Mouse (Mus musculus) intestine, embryonic 14.5 days (tissue): Measurements from ENCODE around the gene Fbxl16. TPM values are rescaled to one million over a fixed set of nuclear protein-coding genes. Genes with fewer than 3 reads are reported as not detected.

Source experiments
- ATAC-seq: fragments of 200-750 bp; cut with Nextera tagmentation; replicated peaks from 2 replicates; pipeline ENCODE4 v1.8.0; 2017; ENCODE audit warnings: low read depth, moderate number of reproducible peaks, moderate TSS enrichment, moderate library complexity; ENCODE audit not compliant: low FRiP score, low TSS enrichment
- DNase-seq: peaks from one replicate; pipeline ENCODE4 v3.0.0-alpha.2; 2018; ENCODE audit warnings: low spot score
- H3K27ac ChIP-seq: fragments of 300-500 bp; sonication (generic); 2 replicates; pipeline ENCODE4 v1.5.1; 2014; ENCODE audit warnings: low read depth, mild to moderate bottlenecking, control low read depth
- H3K27me3 ChIP-seq: fragments of 300-500 bp; sonication (generic); replicated peaks from 2 replicates; pipeline ENCODE4 v1.6.1; 2014; ENCODE audit warnings: low read length, control low read depth; ENCODE audit not compliant: control insufficient read depth, insufficient read depth
- H3K36me3 ChIP-seq: fragments of 300-500 bp; sonication (generic); 2 replicates; pipeline ENCODE4 v1.6.1; 2014; ENCODE audit warnings: low read length, control low read depth; ENCODE audit not compliant: control insufficient read depth, insufficient read depth
- H3K4me1 ChIP-seq: fragments of 300-500 bp; sonication (generic); replicated peaks from 2 replicates; pipeline ENCODE4 v1.6.1; 2014; ENCODE audit warnings: low read length, control low read depth, mixed read lengths; ENCODE audit not compliant: control insufficient read depth, insufficient read depth
- H3K4me2 ChIP-seq: fragments of 300-500 bp; sonication (generic); 2 replicates; pipeline ENCODE4 v1.6.1; 2014; ENCODE audit warnings: low read length
- H3K4me3 ChIP-seq: fragments of 300-500 bp; sonication (generic); 2 replicates; pipeline ENCODE4 v1.5.1; 2014; ENCODE audit warnings: low read depth, low read length, control low read depth, mixed read lengths
- H3K9ac ChIP-seq: fragments of 300-500 bp; sonication (generic); 2 replicates; pipeline ENCODE4 v1.6.1; 2014; ENCODE audit warnings: mild to moderate bottlenecking, low read length
- H3K9me3 ChIP-seq: fragments of 300-500 bp; sonication (generic); 2 replicates; pipeline ENCODE4 v1.6.1; 2016; ENCODE audit warnings: low read length, control low read depth; ENCODE audit not compliant: control insufficient read depth
- WGBS: fragments of 180-500 bp; shearing (Covaris S2); extraction: QIAGEN DNeasy Blood & Tissue Kit; methylation state at CpG from one replicate; pipeline ENCODE4 v1.1.7; 2014; 5-methylcytosine and 5-hydroxymethylcytosine counted together
- polyA plus RNA-seq: library from polyadenylated mRNA; unstranded; fragments of >200 nt; fragmentation: Nextera tagmentation; extraction: Ambion mirVana; gene quantifications from 2 replicates; pipeline ENCODE4 v1.2.1, GENCODE M21; 2014

Gene Fbxl16
- polyA plus RNA-seq, 1 experiment from 2014 or later: 3.9 TPM

GRCm38 (mm10) chr17:25860832-25861703, 52.2 kb downstream of the Fbxl16 start, which contains the start of gene Wdr90:
Gene Wdr90, minus strand, starts transcription at chr17:25861501.
- peak within 1 kb of the TSS; percentile 83 for H3K27ac ChIP-seq
- peak; percentile 86 for DNase-seq
- H3K9ac ChIP-seq: peak within 1 kb of the TSS; percentile 75
- H3K4me3 ChIP-seq: peak within 1 kb of the TSS; percentile 63
- no peaks in the 10 kb centered on the region for H3K9me3 ChIP-seq
- H3K36me3 ChIP-seq: no peaks in the 10 kb centered on the region; the same call in 1 of the 2 replicates
- no peaks in the 10 kb centered on the region for H3K27me3 ChIP-seq
- peak within 1 kb of the TSS; percentile 75 for H3K4me2 ChIP-seq
- ATAC-seq: peak; percentile 93
- 4% methylated on average over 64 of the region's 65 CpGs for WGBS
- peaks cover 9% of the 10 kb centered on the region for H3K4me1 ChIP-seq

DNA sequence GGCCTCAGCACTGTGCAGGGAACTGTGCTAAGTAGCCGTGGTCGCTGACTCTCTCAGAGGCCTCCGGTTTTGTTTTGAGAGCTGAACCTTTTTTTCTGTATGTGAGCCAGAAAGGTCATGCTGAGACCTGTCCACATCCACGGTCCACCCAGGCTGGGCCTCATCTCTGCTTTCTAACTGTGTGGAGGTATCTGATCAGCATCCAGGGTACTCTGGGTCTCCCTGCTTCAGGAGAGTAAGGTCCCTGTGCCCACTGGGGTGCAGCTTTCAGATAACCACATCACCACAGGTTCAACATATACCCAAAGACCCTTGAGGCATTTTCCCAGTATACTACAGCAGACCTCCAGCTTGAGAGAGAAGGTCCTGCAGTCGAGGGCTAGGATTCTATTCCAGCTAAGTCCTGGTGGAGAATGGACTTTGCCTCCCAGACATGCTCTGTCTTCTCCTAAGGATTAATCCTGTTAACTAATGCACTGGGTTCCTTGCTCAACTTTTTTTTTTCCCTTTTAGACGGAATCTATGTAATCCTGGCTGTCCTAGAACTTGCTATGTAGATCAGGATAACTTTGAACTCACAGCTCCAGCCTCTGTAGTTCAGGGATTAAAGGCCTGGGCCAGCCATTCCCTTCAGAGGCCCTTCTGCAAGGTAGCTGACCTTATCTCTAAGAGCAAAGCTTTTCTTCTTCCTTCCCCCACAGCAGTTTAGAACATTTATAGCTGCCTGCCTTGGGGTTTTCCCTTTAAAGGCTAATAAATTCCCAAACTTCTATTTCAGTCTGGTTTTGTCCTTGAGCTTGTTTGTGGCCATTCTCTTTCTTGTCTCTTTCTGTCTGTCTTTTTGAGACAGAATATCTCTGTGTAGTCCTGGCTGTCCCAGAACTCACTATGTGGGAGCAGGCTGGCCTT, 53.1 kb downstream of the Fbxl16 start:
- Histone ChIP-seq H3K9ac (peak overlapping the region; percentile 75), H3K4me1 (peaks cover 9% of the 10 kb centered on the region), H3K4me2 (peak overlapping the region; percentile 75), H3K27me3 (no peaks in the 10 kb centered on the region), H3K36me3 (no peaks in the 10 kb centered on the region; the same call in 1 of the 2 replicates), H3K4me3 (peak overlapping the region; percentile 63), H3K9me3 (no peaks in the 10 kb centered on the region), H3K27ac (peak overlapping the region; percentile 83)
- WGBS: 11% methylated on average over 6 of the region's 6 CpGs
- DNase-seq (no peak), ATAC-seq (no peak)

GRCm38 (mm10) chr17:25863681-25864080, 54.8 kb downstream of the Fbxl16 start:
- H3K4me1 ChIP-seq: peaks cover 16% of the 10 kb centered on the region
- no peak overlapping the region for H3K4me2 ChIP-seq
- H3K27me3 ChIP-seq: no peaks in the 10 kb centered on the region
- H3K4me3 ChIP-seq: no peak overlapping the region
- H3K9ac ChIP-seq: no peak overlapping the region
- no peaks in the 10 kb centered on the region for H3K36me3 ChIP-seq
- H3K27ac ChIP-seq: no peak overlapping the region
- ATAC-seq: no peak
- no peak for DNase-seq
- 84% methylated on average over 6 of the region's 6 CpGs for WGBS
- no peaks in the 10 kb centered on the region for H3K9me3 ChIP-seq

DNA sequence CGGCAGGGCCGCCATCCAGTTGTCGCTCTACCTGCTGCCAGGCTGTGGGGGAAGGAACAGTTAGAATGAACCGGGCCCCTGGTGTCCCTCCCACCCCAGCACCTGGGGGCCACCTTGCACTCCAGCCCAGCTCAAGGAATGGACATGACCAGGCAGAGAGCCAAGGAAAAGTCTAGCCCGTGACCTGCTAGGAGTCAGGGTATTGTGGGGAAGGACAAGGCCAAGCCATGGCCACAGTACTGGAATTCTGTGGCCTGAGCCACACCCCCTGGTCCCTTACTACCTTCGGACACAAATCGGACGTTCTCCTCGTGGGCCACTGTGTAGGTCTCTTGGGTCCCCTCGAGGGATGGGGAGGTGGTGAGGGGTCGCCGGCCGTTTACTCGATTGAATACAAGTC, 55.4 kb downstream of the Fbxl16 start:
- no peak overlapping the region for H3K4me3 ChIP-seq
- no peaks in the 10 kb centered on the region for H3K9me3 ChIP-seq
- H3K27me3 ChIP-seq: no peaks in the 10 kb centered on the region
- H3K27ac ChIP-seq: no peak overlapping the region
- 89% methylated on average over 14 of the region's 14 CpGs for WGBS
- H3K9ac ChIP-seq: no peak overlapping the region
- no peak for ATAC-seq
- no peak overlapping the region for H3K4me2 ChIP-seq
- peaks cover 16% of the 10 kb centered on the region for H3K4me1 ChIP-seq
- no peaks in the 10 kb centered on the region for H3K36me3 ChIP-seq
- DNase-seq: no peak

DNA sequence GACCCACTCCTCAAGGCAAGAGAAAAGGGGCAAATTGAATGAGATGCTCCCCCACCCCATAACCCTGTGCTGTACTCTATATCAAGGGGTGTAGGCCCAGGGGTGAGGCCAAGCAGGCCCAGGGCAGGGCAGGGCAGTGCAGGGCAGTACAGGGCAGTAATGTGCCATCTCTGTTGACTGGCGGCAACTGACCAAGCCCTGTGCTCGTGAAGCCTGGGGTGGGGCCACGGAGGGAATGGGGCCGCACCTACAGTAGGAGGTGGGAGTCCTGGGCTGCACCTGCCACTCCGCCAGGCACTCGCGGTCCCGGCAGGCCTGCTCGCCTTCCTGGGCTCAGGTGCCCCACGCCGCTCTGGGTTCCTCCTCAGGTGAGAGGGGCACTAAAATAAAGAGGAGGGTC, 56.4 kb downstream of the Fbxl16 start:
- no peak overlapping the region for H3K4me3 ChIP-seq
- WGBS: 89% methylated on average over 11 of the region's 11 CpGs
- ATAC-seq (no peak), DNase-seq (no peak)
- H3K9ac ChIP-seq: no peak overlapping the region
- H3K27me3 ChIP-seq: no peaks in the 10 kb centered on the region
- H3K36me3 ChIP-seq: no peaks in the 10 kb centered on the region
- H3K9me3 ChIP-seq: no peaks in the 10 kb centered on the region
- H3K4me1 ChIP-seq: peaks cover 14% of the 10 kb centered on the region; the same call in 1 of the 2 replicates
- H3K4me2 ChIP-seq: no peak overlapping the region
- H3K27ac ChIP-seq: no peak overlapping the region

GRCm38 (mm10) chr17:25866172-25866571, 57.3 kb downstream of the Fbxl16 start:
- H3K4me3 ChIP-seq: no peak overlapping the region
- H3K9ac ChIP-seq: no peak overlapping the region
- no peak for ATAC-seq
- peaks cover 7% of the 10 kb centered on the region; the same call in 1 of the 2 replicates for H3K4me1 ChIP-seq
- no peak for DNase-seq
- H3K4me2 ChIP-seq: no peak overlapping the region
- no peak overlapping the region for H3K27ac ChIP-seq
- no peaks in the 10 kb centered on the region for H3K36me3 ChIP-seq
- H3K9me3 ChIP-seq: no peaks in the 10 kb centered on the region
- no peaks in the 10 kb centered on the region for H3K27me3 ChIP-seq
- 83% methylated on average over 3 of the region's 3 CpGs for WGBS

- Histone ChIP-seq H3K4me2 (peak overlapping the region; percentile 70), H3K4me3 (peak overlapping the region; percentile 72), H3K36me3 (no peaks in the 10 kb centered on the region), H3K9ac (peak overlapping the region; percentile 34), H3K4me1 (peaks cover 7% of the 10 kb centered on the region; the same call in 1 of the 2 replicates), H3K27me3 (no peaks in the 10 kb centered on the region), H3K9me3 (no peaks in the 10 kb centered on the region), H3K27ac (no peak overlapping the region)
- no peak for DNase-seq
- no peak for ATAC-seq
- 18% methylated on average over 7 of the region's 7 CpGs for WGBS
These were observed 58.6 kb downstream of the Fbxl16 start for GRCm38 (mm10) chr17:25867509-25867835.

- ATAC-seq (peak; percentile 61), DNase-seq (peak; percentile 73)
- Histone ChIP-seq H3K4me2 (peak overlapping the region; percentile 70), H3K4me3 (peak overlapping the region; percentile 72), H3K4me1 (peaks cover 7% of the 10 kb centered on the region; the same call in 1 of the 2 replicates), H3K9me3 (no peaks in the 10 kb centered on the region), H3K36me3 (no peaks in the 10 kb centered on the region), H3K27ac (no peak overlapping the region), H3K9ac (peak overlapping the region; percentile 34), H3K27me3 (no peaks in the 10 kb centered on the region)
- WGBS: under 1% methylated on average over 40 of the region's 42 CpGs
These were observed 59.1 kb downstream of the Fbxl16 start for GRCm38 (mm10) chr17:25867836-25868600.
